Mouse (Mus musculus): ENCODE measurements around the gene Washc3. TPM values are rescaled to one million over a fixed set of nuclear protein-coding genes. Genes with fewer than 3 reads are reported as not detected.
A peak's percentile ranks its signal among the peaks of the same experiment; 100 is the strongest.

Gene Washc3
- 19.5 and 20.1 TPM in 2 replicates for polyA plus RNA-seq (2012; rRNA removed)

- TF ChIP-seq POLR2A (IDR thresholded peaks at IDR 0.05; ENCODE audit: borderline replicate concordance, extremely low read depth, insufficient read depth, insufficient read length, poor library complexity, severe bottlenecking) = peak; percentile 66; the same call in 1 of the 2 replicates
- TF ChIP-seq CTCF (IDR thresholded peaks at IDR 0.05; ENCODE audit: borderline replicate concordance, extremely low read depth, insufficient read depth, insufficient read length) = no peak
- peak; percentile 97 for DNase-seq (ENCODE audit: low read depth)
These were observed at the start of gene Washc3 for GRCm38 (mm10) chr10:88200951-88201638. Gene Washc3 (plus strand): TSS chr10:88201093.

GRCm38 (mm10) chr10:88151658-88152057, 49.2 kb upstream of the Washc3 start:
- no peak for DNase-seq (ENCODE audit: low read depth)
- no peak for TF ChIP-seq CTCF (IDR thresholded peaks at IDR 0.05; ENCODE audit: borderline replicate concordance, extremely low read depth, insufficient read depth, insufficient read length)
- TF ChIP-seq POLR2A (IDR thresholded peaks at IDR 0.05; ENCODE audit: borderline replicate concordance, extremely low read depth, insufficient read depth, insufficient read length, poor library complexity, severe bottlenecking) = no peak

- DNase-seq (ENCODE audit: low read depth) = no peak
- no peak for TF ChIP-seq POLR2A (IDR thresholded peaks at IDR 0.05; ENCODE audit: borderline replicate concordance, extremely low read depth, insufficient read depth, insufficient read length, poor library complexity, severe bottlenecking)
- TF ChIP-seq CTCF (IDR thresholded peaks at IDR 0.05; ENCODE audit: borderline replicate concordance, extremely low read depth, insufficient read depth, insufficient read length) = no peak
These were observed 38.8 kb upstream of the Washc3 start for GRCm38 (mm10) chr10:88162096-88162495.

GRCm38 (mm10) chr10:88162676-88163075, 38.2 kb upstream of the Washc3 start:
- TF ChIP-seq POLR2A (IDR thresholded peaks at IDR 0.05; ENCODE audit: borderline replicate concordance, extremely low read depth, insufficient read depth, insufficient read length, poor library complexity, severe bottlenecking) (no peak), CTCF (IDR thresholded peaks at IDR 0.05; ENCODE audit: borderline replicate concordance, extremely low read depth, insufficient read depth, insufficient read length) (no peak)

GRCm38 (mm10) chr10:88166158-88166557, 34.7 kb upstream of the Washc3 start:
- no peak for DNase-seq (ENCODE audit: low read depth)
- TF ChIP-seq POLR2A (IDR thresholded peaks at IDR 0.05; ENCODE audit: borderline replicate concordance, extremely low read depth, insufficient read depth, insufficient read length, poor library complexity, severe bottlenecking) = no peak
- peak; percentile 26; the same call in 1 of the 2 replicates for TF ChIP-seq CTCF (IDR thresholded peaks at IDR 0.05; ENCODE audit: borderline replicate concordance, extremely low read depth, insufficient read depth, insufficient read length)

More at GRCm38 (mm10) chr10:88162676-88163075, 38.2 kb upstream of the Washc3 start:
- DNase-seq (ENCODE audit: low read depth) = no peak

- TF ChIP-seq CTCF (IDR thresholded peaks at IDR 0.05; ENCODE audit: borderline replicate concordance, extremely low read depth, insufficient read depth, insufficient read length) = no peak
- no peak for TF ChIP-seq POLR2A (IDR thresholded peaks at IDR 0.05; ENCODE audit: borderline replicate concordance, extremely low read depth, insufficient read depth, insufficient read length, poor library complexity, severe bottlenecking)
- no peak for DNase-seq (ENCODE audit: low read depth)
These were observed 33.3 kb upstream of the Washc3 start for GRCm38 (mm10) chr10:88167438-88168077.

- no peak for TF ChIP-seq CTCF (IDR thresholded peaks at IDR 0.05; ENCODE audit: borderline replicate concordance, extremely low read depth, insufficient read depth, insufficient read length)
- no peak for TF ChIP-seq POLR2A (IDR thresholded peaks at IDR 0.05; ENCODE audit: borderline replicate concordance, extremely low read depth, insufficient read depth, insufficient read length, poor library complexity, severe bottlenecking)
- DNase-seq (ENCODE audit: low read depth) = peak; percentile 6
These were observed 352 bp upstream of the Washc3 start for GRCm38 (mm10) chr10:88200541-88200940.

GRCm38 (mm10) chr10:88201650-88202049, 757 bp downstream of the Washc3 start:
- TF ChIP-seq POLR2A (IDR thresholded peaks at IDR 0.05; ENCODE audit: borderline replicate concordance, extremely low read depth, insufficient read depth, insufficient read length, poor library complexity, severe bottlenecking) (no peak), CTCF (IDR thresholded peaks at IDR 0.05; ENCODE audit: borderline replicate concordance, extremely low read depth, insufficient read depth, insufficient read length) (no peak)
- DNase-seq (ENCODE audit: low read depth) = no peak

GRCm38 (mm10) chr10:88202581-88202980, 1.7 kb downstream of the Washc3 start:
- no peak for DNase-seq (ENCODE audit: low read depth)
- TF ChIP-seq CTCF (IDR thresholded peaks at IDR 0.05; ENCODE audit: borderline replicate concordance, extremely low read depth, insufficient read depth, insufficient read length) = no peak
- no peak for TF ChIP-seq POLR2A (IDR thresholded peaks at IDR 0.05; ENCODE audit: borderline replicate concordance, extremely low read depth, insufficient read depth, insufficient read length, poor library complexity, severe bottlenecking)

GRCm38 (mm10) chr10:88203236-88203635, 2.3 kb downstream of the Washc3 start:
- TF ChIP-seq CTCF (IDR thresholded peaks at IDR 0.05; ENCODE audit: borderline replicate concordance, extremely low read depth, insufficient read depth, insufficient read length) (no peak), POLR2A (IDR thresholded peaks at IDR 0.05; ENCODE audit: borderline replicate concordance, extremely low read depth, insufficient read depth, insufficient read length, poor library complexity, severe bottlenecking) (no peak)
- no peak for DNase-seq (ENCODE audit: low read depth)

- TF ChIP-seq CTCF (IDR thresholded peaks at IDR 0.05; ENCODE audit: borderline replicate concordance, extremely low read depth, insufficient read depth, insufficient read length) = no peak
- TF ChIP-seq POLR2A (IDR thresholded peaks at IDR 0.05; ENCODE audit: borderline replicate concordance, extremely low read depth, insufficient read depth, insufficient read length, poor library complexity, severe bottlenecking) = no peak
- no peak for DNase-seq (ENCODE audit: low read depth)
These were observed 11.8 kb downstream of the Washc3 start for GRCm38 (mm10) chr10:88212644-88213043.

Data from brain, embryonic 14.5 days (tissue).